Mouse (Mus musculus) megakaryocyte, adult 5-6 weeks (primary cell): ENCODE data around the gene Gm9758. TPM values are rescaled to one million over a fixed set of nuclear protein-coding genes. Genes with fewer than 3 reads are reported as not detected.
"Not testable (repeated sequence)": the region's sequence is repeated elsewhere in the genome, so short reads cannot be mapped to it uniquely, and the experiment has no call there.

Experiments used
- ATAC-seq: 2 replicates; pipeline ENCODE4 v1.8.0; 2016; ENCODE audit warnings: mild to moderate bottlenecking, inconsistent platforms; ENCODE audit not compliant: poor library complexity, severe bottlenecking
- total RNA-seq, 2 experiments: library from RNA; stranded (forward) in 1 of 2; stranded (reverse) in 1 of 2; fragments of 153-499, 151-499 nt in 1 of 2; fragments of 221-1000, 200-1000 nt in 1 of 2; gene quantifications; 2 replicates each; pipeline versions ENCODE4 v1.2.3 to v1.2.4; 2015 to 2017

Gene Gm9758
- not detected in 2 replicates for total RNA-seq (2015)
- total RNA-seq (2017), result not detected in 2 replicates

DNA sequence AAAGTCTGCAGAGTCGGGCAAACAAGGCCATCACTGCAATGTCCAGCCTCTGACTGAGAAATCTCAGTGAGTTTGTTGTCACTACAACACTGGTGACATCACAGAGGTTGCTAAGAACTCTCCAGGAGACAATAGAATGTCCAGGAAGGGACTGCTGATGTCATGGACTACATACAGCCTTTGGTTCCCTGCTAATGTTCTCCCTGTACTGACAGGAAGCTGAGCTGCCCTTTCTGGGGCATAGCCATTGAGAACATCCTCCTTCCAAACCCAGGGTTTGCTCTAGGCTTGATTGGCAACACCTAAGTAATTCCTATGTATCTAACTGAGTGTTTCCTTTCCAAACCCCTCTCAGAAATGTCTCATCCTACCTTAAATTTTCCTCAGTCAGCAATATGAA is at the start of gene Gm9758:
Gene Gm9758 (minus strand): TSS at position 101 of the 400 bp plus-strand sequence.
- not testable (repeated sequence) for ATAC-seq

DNA sequence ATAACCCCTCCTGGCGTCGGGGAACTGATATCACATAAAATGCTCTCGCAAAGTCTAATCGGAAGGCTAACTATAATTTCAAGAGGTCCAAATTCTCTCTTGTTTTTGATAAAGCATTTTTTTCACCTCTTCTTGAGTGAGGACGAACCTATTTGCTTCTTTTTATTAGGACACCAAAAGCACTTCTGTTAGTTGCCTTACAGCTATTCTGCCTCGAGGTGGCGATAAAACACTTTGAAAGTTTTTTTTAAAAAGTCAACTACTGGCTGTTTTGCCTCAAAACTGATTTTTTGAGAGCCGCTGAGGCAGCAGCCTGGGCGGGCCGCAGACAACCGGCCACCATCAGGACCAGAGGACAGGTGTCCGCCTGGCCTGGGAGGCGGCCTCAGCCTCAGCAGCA is 49.1 kb upstream of the Gm9758 start:
- ATAC-seq, result not testable (repeated sequence)

DNA sequence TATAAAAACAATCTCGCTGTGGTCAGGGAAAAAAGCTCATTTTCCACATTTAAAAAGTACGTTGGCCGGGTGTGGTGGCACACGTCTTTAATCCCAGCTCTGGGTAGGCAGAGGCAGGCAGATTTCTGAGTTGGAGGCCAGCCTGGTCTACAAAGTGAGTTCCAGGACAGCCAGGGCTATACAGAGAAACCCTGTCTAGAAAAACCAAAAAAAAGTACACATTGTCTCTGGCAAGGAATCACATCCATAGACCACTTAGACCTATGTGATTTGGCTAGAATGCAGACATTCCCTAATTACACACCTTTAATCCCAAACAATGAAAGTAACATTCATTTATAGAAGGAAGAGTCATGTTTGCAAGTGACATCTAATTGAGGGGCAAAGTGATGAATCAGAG is 46.8 kb upstream of the Gm9758 start:
- not testable (repeated sequence) for ATAC-seq

DNA sequence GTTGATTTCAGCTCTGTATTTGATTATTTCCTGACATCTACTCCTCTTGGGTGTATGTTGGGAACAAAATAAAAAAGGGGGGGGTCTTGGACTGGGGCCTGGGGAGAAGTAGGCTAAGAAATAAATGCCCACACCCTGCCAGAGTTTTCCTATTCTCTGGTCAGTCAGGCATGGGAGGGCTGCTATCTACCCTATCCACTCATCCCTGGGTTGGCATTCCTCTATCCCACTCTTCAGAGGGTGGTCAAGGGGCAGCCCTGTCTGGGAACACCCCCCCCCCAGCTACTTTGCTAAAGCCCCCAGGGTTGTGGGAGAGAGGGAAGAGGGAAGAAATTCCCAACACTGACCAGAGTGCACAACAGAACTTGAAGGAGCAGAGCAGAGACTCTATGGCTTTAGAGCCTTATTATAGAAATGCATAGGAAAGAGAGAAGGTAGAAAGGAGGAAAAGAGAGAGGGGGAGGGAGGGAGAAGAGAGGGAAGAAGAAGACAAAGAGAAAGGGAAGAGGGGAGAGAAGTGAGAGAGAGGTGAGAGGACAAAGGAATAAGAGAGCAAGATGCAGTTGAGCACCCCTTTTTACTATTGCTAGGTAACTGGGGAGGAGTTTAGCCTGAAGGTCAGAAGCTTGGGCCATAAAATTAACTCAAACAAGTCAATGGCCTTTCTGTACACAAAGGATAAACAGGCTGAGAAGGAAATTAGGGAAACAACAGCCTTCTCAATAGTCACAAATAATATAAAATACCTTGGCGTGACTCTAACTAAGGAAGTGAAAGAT is 41.4 kb upstream of the Gm9758 start:
- not testable (repeated sequence) for ATAC-seq

DNA sequence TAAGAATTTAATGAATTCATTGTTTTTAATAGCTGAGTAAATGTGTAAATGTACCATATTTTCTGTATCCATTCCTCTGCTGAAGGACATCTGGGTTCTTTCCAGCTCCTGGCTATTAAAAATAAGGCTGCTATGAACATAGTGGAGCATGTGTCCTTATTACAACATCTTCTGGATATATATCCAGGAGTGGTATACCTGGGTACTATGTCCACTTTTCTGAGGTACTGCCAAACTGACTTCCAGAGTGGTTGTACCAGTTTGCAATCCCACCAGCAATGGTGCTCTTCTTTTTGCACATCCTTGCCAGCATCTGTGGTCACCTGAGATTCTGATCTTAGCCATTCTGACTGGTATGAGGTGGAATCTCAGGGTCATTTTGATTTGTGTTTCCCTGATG is 38.9 kb upstream of the Gm9758 start:
- not testable (repeated sequence) for ATAC-seq

DNA sequence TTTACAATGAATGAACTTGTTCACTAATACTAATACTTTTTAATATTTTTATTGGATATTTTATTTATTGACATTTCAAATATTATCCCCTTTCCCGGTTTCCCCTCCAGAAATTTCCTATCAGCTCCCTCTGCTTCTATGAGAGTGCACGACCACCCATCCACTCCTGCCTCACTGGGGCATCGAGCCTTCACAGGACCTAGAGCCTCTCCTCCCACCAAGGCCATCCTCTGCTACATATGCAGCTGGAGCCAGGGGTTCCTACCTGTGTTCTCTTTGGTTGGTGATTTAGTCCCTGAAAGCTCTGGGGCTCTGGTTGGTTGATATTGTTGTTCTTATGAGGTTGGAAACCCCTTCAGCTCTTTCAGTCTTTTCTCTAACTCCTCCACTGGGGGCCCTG is 38.0 kb upstream of the Gm9758 start:
- not testable (repeated sequence) for ATAC-seq

DNA sequence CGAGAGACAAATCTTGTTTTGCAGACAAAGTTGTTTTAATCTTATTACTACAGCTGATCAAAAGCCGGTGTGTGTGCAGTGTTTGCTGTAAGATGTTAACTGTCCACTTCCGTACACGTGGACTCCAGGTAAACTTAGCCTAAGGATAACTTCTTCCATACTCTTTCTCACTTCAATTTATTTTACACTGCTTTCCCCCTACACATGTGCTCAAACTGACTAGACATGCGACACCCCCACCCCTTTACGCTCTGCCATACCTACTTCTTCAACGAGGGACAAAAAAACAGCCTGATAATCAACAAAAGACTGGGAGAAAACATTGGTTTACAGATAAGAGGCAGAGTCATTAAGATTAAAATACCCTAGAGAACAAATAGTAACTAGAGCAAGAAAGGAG is 37.1 kb upstream of the Gm9758 start:
- not testable (repeated sequence) for ATAC-seq

DNA sequence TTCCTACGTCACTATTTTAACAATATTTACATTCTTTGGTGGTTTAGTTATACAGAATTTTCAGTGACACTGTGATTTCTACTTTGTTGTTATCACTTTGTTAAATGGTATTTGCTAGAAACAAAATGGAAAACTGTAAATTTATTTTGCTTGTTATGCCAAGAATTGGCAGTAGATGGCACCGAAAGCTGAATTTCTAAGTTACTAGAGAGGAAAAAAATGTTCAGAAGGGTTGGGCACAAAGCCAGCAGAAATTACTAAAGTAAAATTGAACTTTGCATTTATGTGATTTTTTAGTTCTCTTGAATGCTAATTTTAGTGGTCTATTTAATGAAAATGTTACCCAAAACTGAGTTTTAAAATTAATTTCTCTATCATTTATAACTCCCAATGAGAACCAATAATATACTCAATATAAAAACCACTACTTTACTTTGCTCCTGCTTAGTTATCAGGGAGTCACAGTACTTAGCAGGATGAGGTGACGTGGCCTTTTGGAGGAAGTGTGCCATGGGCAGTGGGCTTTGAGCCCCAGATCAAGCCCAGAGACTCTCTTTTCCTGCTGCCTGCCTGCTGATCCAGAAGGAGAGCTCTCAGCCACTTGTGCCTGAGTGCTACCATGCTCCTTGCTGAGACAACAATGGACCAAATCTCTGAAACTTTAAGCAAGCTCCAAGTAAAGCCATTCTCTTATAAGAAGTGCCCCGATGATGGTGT is 32.9 kb upstream of the Gm9758 start:
- not testable (repeated sequence) for ATAC-seq

DNA sequence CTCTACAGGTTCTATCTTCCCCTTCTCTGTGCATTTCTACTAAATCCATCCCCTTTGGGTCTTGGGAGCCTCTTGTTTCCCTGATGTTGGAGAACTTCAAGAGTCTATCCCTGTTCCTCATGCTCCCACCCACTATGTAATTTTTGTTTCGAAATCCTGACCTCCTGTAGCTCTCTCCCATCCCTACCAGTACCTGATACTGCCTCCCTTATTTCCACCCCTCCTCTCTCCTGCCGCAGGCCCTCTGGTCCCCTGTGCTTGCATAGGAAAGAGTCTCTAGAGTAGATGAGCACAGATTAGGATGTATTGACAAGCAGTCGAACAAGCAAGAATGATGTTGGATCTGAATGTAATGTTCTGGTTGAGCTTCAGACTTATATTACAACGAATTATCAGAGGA is 30.8 kb upstream of the Gm9758 start:
- ATAC-seq, result not testable (repeated sequence)

DNA sequence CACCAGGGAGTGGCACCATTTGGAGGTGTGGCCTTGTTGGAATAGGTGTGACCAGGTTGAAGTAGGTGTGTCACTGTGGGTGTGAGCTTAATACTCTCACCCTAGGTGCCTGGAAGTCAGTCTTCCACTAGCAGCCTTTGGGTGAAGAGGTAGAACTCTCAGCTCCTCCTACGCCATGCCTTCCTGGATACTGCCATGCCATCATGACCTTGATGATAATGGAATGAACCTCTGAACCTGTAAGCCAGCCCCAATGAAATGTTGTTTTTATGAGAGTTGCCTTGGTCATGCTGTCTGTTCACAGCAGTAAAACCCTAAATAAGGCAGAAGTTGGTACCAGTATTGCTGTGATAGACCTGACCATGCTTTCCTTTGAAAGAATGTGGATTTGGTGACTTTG is 26.3 kb upstream of the Gm9758 start:
- not testable (repeated sequence) for ATAC-seq

DNA sequence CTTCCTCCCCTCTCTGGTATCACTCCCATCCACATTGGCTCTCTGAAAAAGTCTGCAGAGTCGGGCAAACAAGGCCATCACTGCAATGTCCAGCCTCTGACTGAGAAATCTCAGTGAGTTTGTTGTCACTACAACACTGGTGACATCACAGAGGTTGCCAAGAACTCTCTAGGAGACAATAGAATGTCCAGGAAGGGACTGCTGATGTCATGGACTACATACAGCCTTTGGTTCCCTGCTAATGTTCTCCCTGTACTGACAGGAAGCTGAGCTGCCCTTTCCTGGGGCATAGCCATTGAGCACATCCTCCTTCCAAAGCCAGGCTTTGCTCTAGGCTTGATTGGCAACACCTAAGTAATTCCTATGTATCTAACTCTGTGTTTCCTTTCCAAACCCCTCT is 23.6 kb upstream of the Gm9758 start, which contains the start of gene Speer4e:
Gene Speer4e (minus strand): TSS at position 101 of the 400 bp plus-strand sequence.
- not testable (repeated sequence) for ATAC-seq

DNA sequence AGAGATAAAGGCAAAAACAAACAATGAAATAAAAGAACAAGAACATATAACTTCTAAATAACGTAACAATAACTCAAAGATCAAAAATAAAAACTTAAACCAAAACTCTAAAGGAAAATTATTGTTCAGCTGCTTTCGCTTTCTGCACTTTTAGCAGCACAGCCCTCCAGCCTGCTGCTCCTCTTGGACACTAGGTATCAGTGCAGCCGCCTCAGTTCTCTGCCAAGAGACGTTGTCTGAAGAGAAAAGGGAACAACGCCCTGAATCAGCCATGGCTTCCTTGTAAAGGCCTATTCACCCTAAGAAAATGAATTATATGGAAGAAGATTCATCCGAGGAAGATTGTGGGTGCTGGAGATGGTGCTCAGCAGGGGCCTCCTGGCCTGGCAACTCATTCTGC is 19.0 kb upstream of the Gm9758 start:
- not testable (repeated sequence) for ATAC-seq

DNA sequence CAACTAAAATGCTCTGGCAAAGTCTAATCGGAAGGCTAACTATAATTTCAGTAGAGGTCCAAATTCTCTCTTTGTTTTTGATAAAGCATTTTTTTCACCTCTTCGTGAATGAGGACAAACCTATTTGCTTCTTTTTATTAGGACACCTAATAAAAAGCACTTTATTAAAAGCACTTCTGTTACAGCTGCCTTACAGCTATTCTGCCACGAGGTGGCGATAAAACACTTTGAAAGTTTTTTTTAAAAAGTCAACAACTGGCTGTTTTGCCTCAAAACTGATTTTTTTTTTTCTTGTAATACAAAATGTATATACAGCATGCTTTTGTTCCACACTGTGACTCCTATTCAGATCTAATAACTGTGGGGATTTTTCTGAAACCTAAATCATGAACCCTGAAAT is 12.3 kb upstream of the Gm9758 start:
- not testable (repeated sequence) for ATAC-seq

DNA sequence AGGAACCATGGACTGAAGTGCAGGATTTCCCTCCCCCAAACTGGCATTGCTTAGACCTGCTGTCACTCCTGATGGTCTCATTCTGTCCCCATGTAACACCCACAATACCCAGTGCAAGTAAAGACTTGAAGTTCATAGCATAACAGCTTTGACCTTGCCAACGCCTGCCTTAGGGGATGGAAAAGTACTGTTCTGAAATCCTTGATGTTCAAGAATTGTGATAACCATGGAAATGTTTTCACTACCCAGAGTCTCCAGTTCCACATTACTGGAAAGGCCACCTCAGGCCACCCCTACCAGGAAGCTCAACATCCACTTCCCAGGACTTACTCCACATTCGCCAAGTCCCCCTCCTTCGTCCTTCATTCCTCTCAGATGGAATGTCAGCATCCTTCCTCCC is 338 bp downstream of the Gm9758 start:
- ATAC-seq, result not testable (repeated sequence)

DNA sequence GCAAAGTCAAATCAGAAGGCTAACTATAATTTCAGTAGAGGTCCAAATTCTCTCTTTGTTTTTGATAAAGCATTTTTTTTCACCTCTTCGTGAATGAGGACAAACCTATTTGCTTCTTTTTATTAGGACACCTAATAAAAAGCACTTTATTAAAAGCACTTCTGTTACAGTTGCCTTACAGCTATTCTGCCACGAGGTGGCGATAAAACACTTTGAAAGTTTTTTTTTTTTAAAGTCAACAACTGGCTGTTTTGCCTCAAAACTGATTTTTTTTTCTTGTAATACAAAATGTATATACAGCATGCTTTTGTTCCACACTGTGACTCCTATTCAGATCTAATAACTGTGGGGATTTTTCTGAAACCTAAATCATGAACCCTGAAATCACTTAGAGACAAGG is 11.2 kb downstream of the Gm9758 start:
- ATAC-seq, result not testable (repeated sequence)

DNA sequence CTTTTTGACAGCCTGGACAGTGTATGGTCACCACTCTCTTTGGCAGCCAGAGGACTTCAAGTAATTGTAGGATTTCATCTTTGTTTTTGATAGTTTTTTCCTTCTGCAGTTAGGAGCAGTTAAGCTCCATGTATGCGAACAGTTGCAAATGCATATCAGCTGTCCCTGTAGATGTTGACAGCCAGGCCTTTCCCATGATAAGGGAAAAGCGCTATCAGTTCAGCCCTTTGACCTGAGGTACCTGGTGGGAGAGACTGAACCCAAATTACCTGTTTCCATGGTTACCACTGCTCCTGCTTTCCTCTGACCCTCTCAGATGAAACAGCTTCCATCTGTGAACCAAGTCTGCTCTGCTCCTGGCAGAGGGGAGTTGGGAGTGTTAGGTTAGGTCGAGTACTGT is 22.5 kb downstream of the Gm9758 start:
- ATAC-seq, result no peak

DNA sequence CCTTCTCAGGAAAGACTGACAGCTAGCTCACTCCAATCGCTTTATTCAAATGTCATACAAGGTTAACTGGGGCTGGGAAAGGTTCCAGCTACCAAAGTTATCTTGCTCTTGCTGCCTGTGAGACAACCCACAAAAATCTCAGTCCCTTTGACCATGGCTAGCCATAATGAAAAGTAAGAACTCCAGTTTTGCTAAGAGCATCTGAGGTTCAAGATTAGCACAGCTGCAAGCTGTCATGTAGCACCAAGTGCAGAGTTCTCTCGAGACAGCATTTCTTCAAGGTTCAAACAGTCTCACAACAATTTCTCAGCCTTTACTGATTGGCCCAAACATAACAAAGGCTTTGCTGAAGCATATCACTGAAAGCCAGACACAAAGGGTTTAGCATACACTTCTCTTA is 29.4 kb downstream of the Gm9758 start:
- ATAC-seq, result not testable (repeated sequence)

Other genes with a start within 250 kb of the Gm9758 start
- not detected in 2 replicates for gene Speer4e, start 23.5 kb upstream of the Gm9758 start, total RNA-seq (2015)
- gene Speer4e, start 23.5 kb upstream of the Gm9758 start, total RNA-seq (2017), result not detected in 2 replicates
- not detected in 2 replicates for gene Gm10354, start 64.0 kb upstream of the Gm9758 start, total RNA-seq (2015)
- not detected in 2 replicates for gene Gm10354, start 64.0 kb upstream of the Gm9758 start, total RNA-seq (2017)
- gene Gm17019, start 118.1 kb upstream of the Gm9758 start, total RNA-seq (2015), result not detected in 2 replicates
- not detected in 2 replicates for gene Gm17019, start 118.1 kb upstream of the Gm9758 start, total RNA-seq (2017)